Mouse (Mus musculus) CH12.LX (cell line): Measurements from ENCODE around the gene Scfd2.

Source experiments
- CHD1 ChIP-seq: IDR thresholded peaks from 2 replicates; pipeline ENCODE4 v1.6.1; 2012; ENCODE audit warnings: low read depth, low read length, improper control_type of control experiment, inconsistent platforms
- CTCF ChIP-seq, 2 experiments: IDR thresholded peaks in 1 of 2; conservative IDR thresholded peaks in 1 of 2; 2 replicates each; pipeline ENCODE4 v1.5.1; 2011 to 2012; ENCODE audit warnings: low read depth in 2 of 2, low read length in 2 of 2, improper control_type of control experiment in 1 of 2, inconsistent platforms in 1 of 2, mild to moderate bottlenecking in 1 of 2, moderate library complexity in 1 of 2
- HCFC1 ChIP-seq: IDR thresholded peaks from 2 replicates; pipeline ENCODE4 v1.6.1; 2012; ENCODE audit warnings: low read depth, mild to moderate bottlenecking, inconsistent platforms, low read length, improper control_type of control experiment
- MXI1 ChIP-seq: IDR thresholded peaks from 2 replicates; pipeline ENCODE4 v1.6.1; 2011; ENCODE audit warnings: mild to moderate bottlenecking, low read depth, low read length, improper control_type of control experiment
- POLR2A ChIP-seq: IDR thresholded peaks from 2 replicates; pipeline ENCODE4 v1.6.1; 2011; ENCODE audit warnings: low read depth, mild to moderate bottlenecking, improper control_type of control experiment, low read length
- SIN3A ChIP-seq: IDR thresholded peaks from 2 replicates; pipeline ENCODE4 v1.6.1; 2012; ENCODE audit warnings: low read length, improper control_type of control experiment, inconsistent platforms
- ZC3H11A ChIP-seq: IDR thresholded peaks from 2 replicates; pipeline ENCODE4 v1.6.1; 2012; ENCODE audit warnings: low read depth, mild to moderate bottlenecking, inconsistent platforms, low read length, improper control_type of control experiment
- ZMIZ1 ChIP-seq: IDR thresholded peaks from 2 replicates; pipeline ENCODE4 v1.6.1; 2012; ENCODE audit warnings: low read depth, mild to moderate bottlenecking, inconsistent platforms, low read length, improper control_type of control experiment

DNA sequence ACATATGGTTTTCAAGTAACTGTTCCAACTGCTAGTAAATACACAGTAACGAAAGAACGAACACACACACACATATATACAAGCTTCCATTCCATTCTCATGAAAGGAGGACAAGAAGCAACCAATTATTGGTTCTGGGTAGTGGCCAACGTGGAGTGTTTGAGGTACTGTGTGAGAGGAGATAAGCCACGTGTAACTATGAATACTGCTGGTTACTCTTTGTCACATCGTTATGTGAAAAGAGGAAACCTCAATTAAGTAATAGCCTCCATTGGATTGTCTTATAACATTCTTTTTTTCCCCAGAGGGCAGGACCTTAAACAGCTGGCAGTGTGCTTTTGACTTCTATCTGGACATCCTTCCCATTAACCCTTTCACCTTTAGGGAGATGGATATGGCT lies 4.5 kb downstream of the Scfd2 start:
- TF ChIP-seq SIN3A (no peak), ZMIZ1 (no peak), POLR2A (no peak), CTCF (conservative IDR thresholded peaks at IDR 0.05 in 1 of 2, IDR thresholded peaks at IDR 0.05 in 1 of 2; ENCODE audit: low read depth in 2 of 2, low read length in 2 of 2) (no peak), HCFC1 (no peak), MXI1 (no peak), CHD1 (no peak), ZC3H11A (no peak)
